Comparison of ENCODE assay signal across 8 mouse cellular contexts in the genomic region with DNA sequence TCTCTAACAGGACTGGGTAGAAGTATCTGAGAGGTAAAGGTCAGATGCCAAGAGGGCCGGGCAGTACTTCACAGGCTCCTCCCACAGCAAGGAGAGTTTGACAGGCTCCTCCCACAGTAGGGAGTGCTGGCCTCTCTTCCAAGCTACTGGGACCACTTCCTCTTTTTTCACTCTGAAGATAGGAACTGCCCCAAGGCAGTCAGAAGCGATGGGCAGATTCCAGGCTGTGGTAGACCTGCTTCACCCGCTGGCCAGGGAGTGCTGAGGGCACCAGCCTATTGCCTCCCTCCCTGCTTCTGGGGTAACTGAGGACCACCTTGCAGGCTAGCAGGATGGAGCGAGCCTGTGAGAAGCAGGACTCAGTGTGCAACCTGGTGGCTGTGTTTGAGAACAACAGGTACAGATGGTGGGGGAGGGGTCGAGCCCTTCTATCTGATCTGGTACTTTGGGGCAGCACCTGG. TPM values are rescaled to one million over a fixed set of nuclear protein-coding genes. Genes with fewer than 3 reads are reported as not detected.
DNase-seq lines count a peak whose midpoint lies in the region; ATAC-seq and TF ChIP-seq lines count a peak whose summit lies in the region.

A gene (plus strand): TSS at position 154 of the 461 bp plus-strand sequence.

- H3K4me1 ChIP-seq in E14TG2a.4 (replicated peaks; ENCODE audit: low read depth, low read length): peaks cover 49% of the 10 kb centered on the region
- peaks cover 24% of the 10 kb centered on the region for H3K4me1 ChIP-seq in heart, embryonic 13.5 days
- H3K4me1 ChIP-seq in lung, embryonic 14.5 days (ENCODE audit: insufficient read depth): peaks cover 12% of the 10 kb centered on the region
- peaks cover 15% of the 10 kb centered on the region for H3K4me1 ChIP-seq in forebrain, embryonic 16.5 days (replicated peaks; ENCODE audit: control insufficient read depth, insufficient read depth, low read length)

- intact Hi-C loops in heart, postnatal 25 days (cut with DNase I): no loop called here

- peak within 1 kb of the TSS; percentile 37; the same call in 1 of the 2 replicates for H3K9ac ChIP-seq in heart, embryonic 13.5 days
- H3K9ac ChIP-seq in lung, embryonic 14.5 days: no peak within 1 kb of the TSS
- H3K9ac ChIP-seq in forebrain, embryonic 16.5 days (replicated peaks; ENCODE audit: low read depth, low read length): no peak within 1 kb of the TSS

- peaks cover 2% of the 10 kb centered on the region; the same call in 1 of the 2 replicates for H3K27me3 ChIP-seq in E14TG2a.4 (ENCODE audit: insufficient read depth, low read length)
- H3K27me3 ChIP-seq in heart, embryonic 13.5 days (replicated peaks): no peaks in the 10 kb centered on the region
- H3K27me3 ChIP-seq in lung, embryonic 14.5 days (ENCODE audit: insufficient read depth, low read length): no peaks in the 10 kb centered on the region
- H3K27me3 ChIP-seq in forebrain, embryonic 16.5 days (replicated peaks; ENCODE audit: control insufficient read depth, insufficient read depth, low read length): no peaks in the 10 kb centered on the region

- H3K9me3 ChIP-seq in E14TG2a.4 (ENCODE audit: low read length): no peaks in the 10 kb centered on the region
- H3K9me3 ChIP-seq in heart, embryonic 13.5 days: no peaks in the 10 kb centered on the region
- H3K9me3 ChIP-seq in lung, embryonic 14.5 days (ENCODE audit: low read depth, low read length): no peaks in the 10 kb centered on the region
- no peaks in the 10 kb centered on the region for H3K9me3 ChIP-seq in forebrain, embryonic 16.5 days (ENCODE audit: control insufficient read depth, low read length)

- no peak within 1 kb of the TSS for H3K4me2 ChIP-seq in heart, embryonic 13.5 days
- no peak within 1 kb of the TSS for H3K4me2 ChIP-seq in lung, embryonic 14.5 days
- H3K4me2 ChIP-seq in forebrain, embryonic 16.5 days (ENCODE audit: low read length): no peak within 1 kb of the TSS

- no peak for ATAC-seq in heart, embryonic 13.5 days (ENCODE audit: extremely low read depth, insufficient number of reproducible peaks, low FRiP score, low TSS enrichment)
- no peak for ATAC-seq in lung, embryonic 14.5 days (ENCODE audit: insufficient read depth)
- no peak for ATAC-seq in forebrain, embryonic 16.5 days

- 18% methylated on average over 5 of the region's 5 CpGs for WGBS in heart, embryonic 13.5 days
- WGBS in lung, embryonic 14.5 days: 19% methylated on average over 5 of the region's 5 CpGs
- WGBS in forebrain, embryonic 16.5 days: 24% methylated on average over 5 of the region's 5 CpGs

- 0 out of 2 replicates have a peak, but pooled peaks have one; percentile 8 for TF ChIP-seq CTCF in E14TG2a.4 (conservative IDR thresholded peaks at IDR 0.05; ENCODE audit: low read length)
- TF ChIP-seq CTCF in lung, embryonic 14.5 days (IDR thresholded peaks at IDR 0.05; ENCODE audit: low read depth): peak; percentile 29; the same call in 1 of the 2 replicates

- H3K27ac ChIP-seq in heart, embryonic 13.5 days (replicated peaks): no peak within 1 kb of the TSS
- no peak within 1 kb of the TSS for H3K27ac ChIP-seq in lung, embryonic 14.5 days (ENCODE audit: low read depth)
- H3K27ac ChIP-seq in forebrain, embryonic 16.5 days (ENCODE audit: low read length): no peak within 1 kb of the TSS

- H3K36me3 ChIP-seq in E14TG2a.4 (ENCODE audit: insufficient read depth, low read length): no peaks in the 10 kb centered on the region
- no peaks in the 10 kb centered on the region for H3K36me3 ChIP-seq in heart, embryonic 13.5 days
- no peaks in the 10 kb centered on the region for H3K36me3 ChIP-seq in lung, embryonic 14.5 days (ENCODE audit: insufficient read depth)
- H3K36me3 ChIP-seq in forebrain, embryonic 16.5 days (ENCODE audit: control insufficient read depth, insufficient read depth): no peaks in the 10 kb centered on the region

- H3K4me3 ChIP-seq in E14TG2a.4 (replicated peaks; ENCODE audit: low read length): peak within 1 kb of the TSS; percentile 48
- H3K4me3 ChIP-seq in heart, embryonic 13.5 days: peak within 1 kb of the TSS; percentile 8; the same call in 1 of the 2 replicates
- H3K4me3 ChIP-seq in lung, embryonic 14.5 days (ENCODE audit: low read depth, low read length): no peak within 1 kb of the TSS
- H3K4me3 ChIP-seq in forebrain, embryonic 16.5 days (replicated peaks; ENCODE audit: low read length): no peak within 1 kb of the TSS

- DNase-seq in heart, adult 11 months: peak; percentile 96
- no peak for DNase-seq in heart, postnatal 25 days (ENCODE audit: low spot score)
- peak; percentile 29 for DNase-seq in lung, embryonic 14.5 days
- DNase-seq in right cerebral cortex, postnatal 10 days (ENCODE audit: low spot score in 2 of 2): no peak
- DNase-seq in right cerebral cortex, postnatal 14 days: no peak

RNA-seq across cellular contexts. Expression of the gene that starts here (rescaled TPM):
- 1 to 10 TPM; 1.8 to 2.7 TPM for total RNA-seq in heart, postnatal 25 days (2021)
- 3.4 and 3.8 TPM in 2 replicates for polyA plus RNA-seq in heart, embryonic 13.5 days (2015; fragmentation: Nextera tagmentation; extraction: Ambion mirVana)
- polyA plus RNA-seq in lung, embryonic 14.5 days (2014; fragmentation: Nextera tagmentation; extraction: Ambion mirVana): 15.7 and 19.2 TPM in 2 replicates
- 5.5 and 9.7 TPM in 2 replicates for polyA plus RNA-seq in forebrain, embryonic 16.5 days (2015; fragmentation: Nextera tagmentation; extraction: Ambion mirVana)

Comparison
In these comparisons a context has a peak if more than half of its experiments do, and no peak if none do; other contexts are left out.
1. DNase-seq: peak in heart, adult 11 months (single experiment) and lung, embryonic 14.5 days (single experiment); none in heart, postnatal 25 days (single experiment), right cerebral cortex, postnatal 10 days (0 of 2) and right cerebral cortex, postnatal 14 days (single experiment).
2. H3K4me3 ChIP-seq: peak in E14TG2a.4 (single experiment) and heart, embryonic 13.5 days (single experiment); none in lung, embryonic 14.5 days (single experiment) and forebrain, embryonic 16.5 days (single experiment).